Mouse (Mus musculus): ENCODE data around the gene Tanc2.
A peak's percentile ranks its signal among the peaks of the same experiment; 100 is the strongest.

The Tanc2 gene

GRCm38 (mm10) chr11:105931380-105931779, 341.6 kb downstream of the Tanc2 start:
- DNase-seq, result no peak

- no peak for DNase-seq
These were observed 344.0 kb downstream of the Tanc2 start for GRCm38 (mm10) chr11:105933746-105934145.

GRCm38 (mm10) chr11:105934303-105934711, 344.5 kb downstream of the Tanc2 start:
- DNase-seq, result no peak

- peak; percentile 73 for DNase-seq
These were observed 345.0 kb downstream of the Tanc2 start for GRCm38 (mm10) chr11:105934816-105935215.

GRCm38 (mm10) chr11:105935496-105935895, 345.7 kb downstream of the Tanc2 start:
- no peak for DNase-seq

GRCm38 (mm10) chr11:105936200-105936599, 346.4 kb downstream of the Tanc2 start:
- no peak for DNase-seq

GRCm38 (mm10) chr11:105936974-105937373, 347.2 kb downstream of the Tanc2 start:
- DNase-seq, result no peak

- no peak for DNase-seq
These were observed 349.0 kb downstream of the Tanc2 start for GRCm38 (mm10) chr11:105938771-105939170.

- no peak for DNase-seq
These were observed 352.2 kb downstream of the Tanc2 start for GRCm38 (mm10) chr11:105941973-105942372.

- peak; percentile 40 for DNase-seq
These were observed 353.6 kb downstream of the Tanc2 start for GRCm38 (mm10) chr11:105943133-105944102.

- peak; percentile 73 for DNase-seq
These were observed 354.4 kb downstream of the Tanc2 start for GRCm38 (mm10) chr11:105944126-105944621.

- no peak for DNase-seq
These were observed 355.2 kb downstream of the Tanc2 start for GRCm38 (mm10) chr11:105944770-105945672.

- no peak for DNase-seq
These were observed 356.9 kb downstream of the Tanc2 start for GRCm38 (mm10) chr11:105946694-105947154.

- no peak for DNase-seq
These were observed 358.5 kb downstream of the Tanc2 start for GRCm38 (mm10) chr11:105948255-105948654.

- no peak for DNase-seq
These were observed 360.7 kb downstream of the Tanc2 start for GRCm38 (mm10) chr11:105950519-105950918.

- no peak for DNase-seq
These were observed 361.8 kb downstream of the Tanc2 start for GRCm38 (mm10) chr11:105951601-105952044.

- no peak for DNase-seq
These were observed 362.3 kb downstream of the Tanc2 start for GRCm38 (mm10) chr11:105952111-105952510.

GRCm38 (mm10) chr11:105952911-105953386, 363.2 kb downstream of the Tanc2 start, which contains the start of gene Cyb561:
Gene Cyb561, minus strand, starts transcription at chr11:105953336.
- DNase-seq, result no peak

GRCm38 (mm10) chr11:105953402-105953801, 363.6 kb downstream of the Tanc2 start:
- no peak for DNase-seq

GRCm38 (mm10) chr11:105955815-105956430, 366.1 kb downstream of the Tanc2 start:
- no peak for DNase-seq

GRCm38 (mm10) chr11:105957501-105957900, 367.7 kb downstream of the Tanc2 start:
- DNase-seq, result no peak

GRCm38 (mm10) chr11:105958566-105958965, 368.8 kb downstream of the Tanc2 start:
- DNase-seq, result no peak

Measured in retina, postnatal 1 day (tissue).